Mouse (Mus musculus): Measurements from ENCODE around the gene Bid. TPM values are rescaled to one million over a fixed set of nuclear protein-coding genes. Genes with fewer than 3 reads are reported as not detected.

Bid gene
- total RNA-seq (2012; rRNA removed) (27.5 and 28.2 TPM in 2 replicates), polyA plus RNA-seq (2012; ENCODE audit: insufficient read depth in 1 of 2, insufficient read length in 2 of 2, low read depth in 1 of 2, low replicate concordance in 2 of 2, missing spikeins in 1 of 2) (10 to 100 TPM in 1 of 2 experiments, not detected in 1; 50.2 TPM)

- Histone ChIP-seq H3K79me2 (ENCODE audit: control insufficient read depth, insufficient read depth, low read length, poor library complexity) (peaks cover 21% of the 10 kb centered on the region), H3K36me3 (ENCODE audit: control insufficient read depth in 1 of 2, insufficient read depth in 2 of 2, low read length in 2 of 2) (peaks cover 0 to 40% of the 10 kb centered on the region in 2 experiments; a peak in 2 of 4 replicates), H3K9ac (ENCODE audit: control insufficient read depth, low read depth, low read length, poor library complexity, severe bottlenecking) (peak within 1 kb of the TSS; percentile 90), H3K27me3 (ENCODE audit: control insufficient read depth in 1 of 2, insufficient read depth in 2 of 2, low read length in 2 of 2) (no peaks in the 10 kb centered on the region), H3K4me3 (ENCODE audit: control insufficient read depth in 1 of 2, insufficient read depth in 1 of 2, low read depth in 2 of 2, low read length in 2 of 2) (peak within 1 kb of the TSS; percentile 88 to 99), H3K27ac (ENCODE audit: control insufficient read depth, low read depth, low read length) (peak within 1 kb of the TSS; percentile 85), H3K4me1 (ENCODE audit: control insufficient read depth in 1 of 2, insufficient read depth in 2 of 2, low read length in 2 of 2) (peaks cover 20 to 50% of the 10 kb centered on the region in 2 experiments), H3K9me3 (replicated peaks; ENCODE audit: insufficient read depth, low read length) (no peaks in the 10 kb centered on the region)
- DNase-seq (ENCODE audit: low read depth, low spot score), result peak; percentile 95
- TF ChIP-seq KAT2A (conservative IDR thresholded peaks at IDR 0.05; ENCODE audit: low read depth, low read length), result no peak
- TF ChIP-seq POLR2A (IDR thresholded peaks at IDR 0.05; ENCODE audit: control insufficient read depth in 1 of 2, insufficient read depth in 1 of 2, low read depth in 1 of 2, low read length in 2 of 2, poor library complexity in 1 of 2), result peak; percentile 77 to 83; a peak in 3 of 4 replicates
- TF ChIP-seq USF2 (IDR thresholded peaks at IDR 0.05; ENCODE audit: borderline replicate concordance in 1 of 2, insufficient read depth in 1 of 2, low read depth in 1 of 2, low read length in 2 of 2), result no peak
- TF ChIP-seq CHD1 (IDR thresholded peaks at IDR 0.05; ENCODE audit: low read depth, low read length), result no peak
- TF ChIP-seq MAFK (IDR thresholded peaks at IDR 0.05; ENCODE audit: borderline replicate concordance, low read depth, low read length), result no peak
- TF ChIP-seq GATA1 (IDR thresholded peaks at IDR 0.05; ENCODE audit: low read depth, low read length), result no peak
- no peak for TF ChIP-seq ZKSCAN1 (IDR thresholded peaks at IDR 0.05; ENCODE audit: low read depth, low read length)
- TF ChIP-seq GABPA (IDR thresholded peaks at IDR 0.05; ENCODE audit: low read depth, low read length), result no peak
- peak; percentile 44; the same call in 1 of the 2 replicates for TF ChIP-seq MAX (IDR thresholded peaks at IDR 0.05; ENCODE audit: low read length)
- TF ChIP-seq POLR2AphosphoS5 (IDR thresholded peaks at IDR 0.05; ENCODE audit: borderline replicate concordance, low read depth, low read length), result no peak
- no peak for TF ChIP-seq BHLHE40 (IDR thresholded peaks at IDR 0.05; ENCODE audit: borderline replicate concordance, low read depth, low read length)
- TF ChIP-seq UBTF (IDR thresholded peaks at IDR 0.05; ENCODE audit: borderline replicate concordance, insufficient read depth, low read depth, low read length), result 0 out of 2 replicates have a peak, but pooled peaks have one; percentile 45
- 0 out of 6 replicates have a peak, but pooled peaks of 1 of the 3 experiments have one; percentile 3 for TF ChIP-seq CTCF (IDR thresholded peaks at IDR 0.05 in 2 of 3, conservative IDR thresholded peaks at IDR 0.05 in 1 of 3; ENCODE audit: control insufficient read depth in 1 of 3, insufficient read depth in 1 of 3, low read depth in 2 of 3, low read length in 3 of 3, poor library complexity in 1 of 3, severe bottlenecking in 1 of 3)
- TF ChIP-seq TBP (IDR thresholded peaks at IDR 0.05; ENCODE audit: low read depth, low read length), result peak; percentile 35; the same call in 1 of the 2 replicates
- TF ChIP-seq E2F4 (IDR thresholded peaks at IDR 0.05; ENCODE audit: borderline replicate concordance, low read depth, low read length), result no peak
- TF ChIP-seq ZMIZ1 (IDR thresholded peaks at IDR 0.05; ENCODE audit: low read depth, low read length), result peak; percentile 57; the same call in 1 of the 2 replicates
- TF ChIP-seq MEF2A (IDR thresholded peaks at IDR 0.05; ENCODE audit: extremely low read depth, insufficient replicate concordance, low read depth, low read length, poor library complexity, severe bottlenecking), result no peak
- no peak for TF ChIP-seq MYB (IDR thresholded peaks at IDR 0.05; ENCODE audit: low read depth, low read length)
- TF ChIP-seq NELFE (IDR thresholded peaks at IDR 0.05; ENCODE audit: low read depth, low read length), result peak; percentile 59
- no peak for TF ChIP-seq SMC3 (IDR thresholded peaks at IDR 0.05; ENCODE audit: low read depth, low read length)
- TF ChIP-seq NRF1 (IDR thresholded peaks at IDR 0.05; ENCODE audit: insufficient read depth, low read depth, low read length, poor library complexity, severe bottlenecking), result no peak
- no peak for TF ChIP-seq TAL1 (IDR thresholded peaks at IDR 0.05; ENCODE audit: low read length)
- no peak for TF ChIP-seq HCFC1 (IDR thresholded peaks at IDR 0.05; ENCODE audit: low read depth, low read length)
- TF ChIP-seq RCOR1 (IDR thresholded peaks at IDR 0.05; ENCODE audit: low read depth, low read length), result no peak
- no peak; the same call in 1 of the 2 replicates for TF ChIP-seq MYC (IDR thresholded peaks at IDR 0.05; ENCODE audit: low read depth, low read length)
- peak; percentile 13; the same call in 1 of the 2 replicates for TF ChIP-seq ETS1 (IDR thresholded peaks at IDR 0.05; ENCODE audit: low read depth, low read length)
- peak; percentile 77; the same call in 1 of the 2 replicates for TF ChIP-seq MXI1 (IDR thresholded peaks at IDR 0.05; ENCODE audit: low read depth, low read length)
- peak; percentile 59 for TF ChIP-seq ELF1 (IDR thresholded peaks at IDR 0.05; ENCODE audit: low read depth, low read length)
These were observed at the start of gene Bid for GRCm38 (mm10) chr6:120916074-120916971. Gene Bid, minus strand, starts transcription at chr6:120916853.

Data from MEL (cell line).